Mouse (Mus musculus) c-Kit-positive CD71-negative TER-119-negative erythroid progenitor cells, embryonic 14.5 days (primary cell): ENCODE results near the gene Samd4b.
A peak's percentile ranks its signal among the peaks of the same experiment; 100 is the strongest.
"Not testable (repeated sequence)": the region's sequence is repeated elsewhere in the genome, so short reads cannot be mapped to it uniquely, and the experiment has no call there.

ENCODE experiments used
- DNase-seq: peaks from one replicate; pipeline ENCODE4 v3.0.0-alpha.2; 2013; ENCODE audit warnings: low read depth

The Samd4b gene

GRCm38 (mm10) chr7:28597642-28598446 is at the start of gene Samd4b, which contains the start of gene Pak4:
TSS of gene Samd4b (minus strand) at chr7:28598144.
TSS of gene Pak4 (minus strand) at chr7:28598185.
- DNase-seq = peak; percentile 95

- DNase-seq = no peak
These were observed 49.1 kb upstream of the Samd4b start for GRCm38 (mm10) chr7:28647016-28647415.

- no peak for DNase-seq
These were observed 48.1 kb upstream of the Samd4b start for GRCm38 (mm10) chr7:28645947-28646475.

GRCm38 (mm10) chr7:28645366-28645765 is 47.4 kb upstream of the Samd4b start:
- no peak for DNase-seq

GRCm38 (mm10) chr7:28641546-28641945 is 43.6 kb upstream of the Samd4b start:
- DNase-seq = no peak

- DNase-seq = no peak
These were observed 39.6 kb upstream of the Samd4b start for GRCm38 (mm10) chr7:28637511-28637910.

- DNase-seq = no peak
These were observed 36.2 kb upstream of the Samd4b start for GRCm38 (mm10) chr7:28634128-28634527.

- no peak for DNase-seq
These were observed 33.1 kb upstream of the Samd4b start, which contains the start of gene Acp7 for GRCm38 (mm10) chr7:28631073-28631472. TSS of gene Acp7 (minus strand) at chr7:28631332.

GRCm38 (mm10) chr7:28624791-28625190 is 26.8 kb upstream of the Samd4b start:
- DNase-seq = no peak

GRCm38 (mm10) chr7:28619098-28619715 is 21.3 kb upstream of the Samd4b start:
- no peak for DNase-seq

- DNase-seq = no peak
These were observed 8.0 kb upstream of the Samd4b start for GRCm38 (mm10) chr7:28605951-28606350.

GRCm38 (mm10) chr7:28603788-28604187 is 5.8 kb upstream of the Samd4b start:
- not testable (repeated sequence) for DNase-seq

- DNase-seq = no peak
These were observed 5.2 kb upstream of the Samd4b start for GRCm38 (mm10) chr7:28603136-28603535.

- no peak for DNase-seq
These were observed 3.7 kb upstream of the Samd4b start for GRCm38 (mm10) chr7:28601668-28602067.

- DNase-seq = peak; percentile 71
These were observed 3.1 kb upstream of the Samd4b start for GRCm38 (mm10) chr7:28601029-28601428.

GRCm38 (mm10) chr7:28598951-28599350 is 1.0 kb upstream of the Samd4b start:
- DNase-seq = no peak

GRCm38 (mm10) chr7:28597277-28597570 is 720 bp downstream of the Samd4b start:
- no peak for DNase-seq

- no peak for DNase-seq
These were observed 1.3 kb downstream of the Samd4b start for GRCm38 (mm10) chr7:28596436-28597276.

- DNase-seq = no peak
These were observed 2.1 kb downstream of the Samd4b start for GRCm38 (mm10) chr7:28595751-28596435.

GRCm38 (mm10) chr7:28593206-28594111 is 4.5 kb downstream of the Samd4b start:
- DNase-seq = no peak

GRCm38 (mm10) chr7:28591862-28592261 is 6.1 kb downstream of the Samd4b start:
- DNase-seq = no peak
